Mouse (Mus musculus): Measurements from ENCODE around the gene Cdc6.
A peak's percentile ranks its signal among the peaks of the same experiment; 100 is the strongest.

The Cdc6 gene

DNA sequence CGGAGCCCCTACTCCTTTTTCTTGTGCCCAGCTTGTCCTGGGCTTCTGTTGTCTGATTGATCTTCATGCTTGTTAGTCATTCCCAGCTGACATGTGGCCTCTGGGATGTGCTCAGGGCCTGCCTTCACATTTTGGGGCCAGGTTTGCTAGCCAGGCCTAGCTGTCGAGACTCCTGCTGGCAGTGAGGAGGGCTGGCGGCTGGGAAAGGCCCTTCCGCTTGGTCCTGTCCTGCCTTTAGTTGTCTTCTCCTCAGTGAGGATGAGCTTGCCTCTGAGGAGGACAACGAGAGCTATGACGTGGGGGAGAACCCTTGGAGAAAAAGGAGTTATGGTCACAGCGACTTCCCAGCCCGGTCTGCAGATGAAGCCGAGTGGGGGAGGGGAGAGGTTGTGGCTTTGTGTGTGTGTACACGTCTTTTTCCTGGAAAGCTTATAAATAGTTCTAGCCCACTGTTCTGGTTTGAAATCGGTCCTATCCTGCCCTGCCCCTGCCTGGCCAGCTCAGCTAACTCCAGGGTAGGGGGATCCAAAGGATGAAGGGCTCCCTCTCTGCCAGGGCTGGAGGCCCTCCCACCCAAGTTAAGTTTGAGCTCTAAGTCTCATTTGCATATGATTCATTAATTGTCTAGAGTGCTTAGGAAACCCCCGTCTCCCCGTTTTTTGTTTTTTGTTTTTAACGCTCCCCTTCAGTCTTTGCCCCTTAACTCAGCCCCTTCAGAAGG, 36.3 kb downstream of the Cdc6 start:
- no peak for DNase-seq (ENCODE audit: low read depth, low spot score)

DNA sequence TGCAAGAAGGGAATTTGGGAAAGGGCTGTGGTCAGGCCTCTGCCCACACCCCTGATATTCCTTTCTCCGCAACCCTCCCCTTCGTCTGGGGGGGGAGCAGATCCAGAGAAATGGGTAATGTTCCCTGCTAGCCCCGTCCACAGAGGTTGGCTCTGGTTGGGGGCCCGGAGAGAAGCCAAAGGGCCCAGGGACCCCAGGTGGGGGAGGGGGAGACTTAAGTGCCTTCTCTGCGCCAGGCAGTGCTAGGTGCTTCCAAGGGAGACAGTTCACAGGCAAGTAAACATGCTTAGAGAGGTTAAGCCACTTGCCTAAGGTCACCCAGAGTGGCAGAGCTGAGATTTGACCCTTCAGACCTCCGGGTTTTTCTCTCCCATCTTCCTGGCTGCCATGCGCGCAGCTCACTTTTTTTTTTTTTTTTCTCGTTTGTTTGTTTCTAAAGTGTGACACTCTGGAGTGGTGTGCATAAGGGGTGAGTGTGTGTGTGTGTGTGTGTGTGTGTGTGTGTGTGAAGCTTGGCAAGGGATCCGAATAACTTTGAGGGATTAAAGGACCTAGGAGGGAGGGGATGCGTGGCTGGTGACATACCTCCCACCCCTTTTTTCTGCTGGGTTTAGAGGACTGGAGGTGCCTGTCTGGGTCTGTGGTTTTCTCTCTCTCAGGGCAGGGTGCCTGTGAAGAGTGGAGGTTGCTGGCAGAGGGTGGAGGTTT, 37.5 kb downstream of the Cdc6 start:
- no peak for DNase-seq (ENCODE audit: low read depth, low spot score)

- DNase-seq (ENCODE audit: low read depth, low spot score) = no peak
Observed at GRCm38 (mm10) chr11:98945605-98945977, 38.0 kb downstream of the Cdc6 start.

DNA sequence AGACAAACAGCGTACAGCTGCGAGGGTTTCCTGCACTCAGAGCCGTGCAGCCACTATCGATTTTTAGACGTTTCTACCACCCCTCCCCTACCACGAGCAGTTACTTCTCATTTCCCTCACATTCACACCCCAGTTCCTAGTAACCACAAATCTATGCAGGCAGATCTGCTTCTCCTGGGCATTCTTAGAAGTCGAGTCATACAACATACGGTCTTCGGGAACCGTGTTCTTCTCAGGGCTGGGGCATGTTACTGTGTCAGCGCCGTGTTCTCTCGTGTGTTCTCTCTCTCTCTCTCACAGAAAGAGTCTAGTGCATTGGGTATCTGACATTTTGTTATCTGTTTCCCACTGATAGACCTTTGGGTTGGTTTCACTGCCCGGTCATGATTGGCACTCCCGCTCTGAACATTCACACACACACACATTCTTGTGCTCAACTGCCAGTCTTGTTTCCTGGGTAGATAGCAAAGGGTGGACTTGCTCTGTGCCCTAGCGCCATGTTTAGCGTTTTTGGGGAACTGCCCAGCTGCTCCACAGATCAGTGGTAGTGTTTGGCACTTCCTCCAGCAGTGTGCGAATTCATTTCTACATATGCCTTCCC, 40.5 kb downstream of the Cdc6 start:
- DNase-seq (ENCODE audit: low read depth, low spot score) = no peak

DNA sequence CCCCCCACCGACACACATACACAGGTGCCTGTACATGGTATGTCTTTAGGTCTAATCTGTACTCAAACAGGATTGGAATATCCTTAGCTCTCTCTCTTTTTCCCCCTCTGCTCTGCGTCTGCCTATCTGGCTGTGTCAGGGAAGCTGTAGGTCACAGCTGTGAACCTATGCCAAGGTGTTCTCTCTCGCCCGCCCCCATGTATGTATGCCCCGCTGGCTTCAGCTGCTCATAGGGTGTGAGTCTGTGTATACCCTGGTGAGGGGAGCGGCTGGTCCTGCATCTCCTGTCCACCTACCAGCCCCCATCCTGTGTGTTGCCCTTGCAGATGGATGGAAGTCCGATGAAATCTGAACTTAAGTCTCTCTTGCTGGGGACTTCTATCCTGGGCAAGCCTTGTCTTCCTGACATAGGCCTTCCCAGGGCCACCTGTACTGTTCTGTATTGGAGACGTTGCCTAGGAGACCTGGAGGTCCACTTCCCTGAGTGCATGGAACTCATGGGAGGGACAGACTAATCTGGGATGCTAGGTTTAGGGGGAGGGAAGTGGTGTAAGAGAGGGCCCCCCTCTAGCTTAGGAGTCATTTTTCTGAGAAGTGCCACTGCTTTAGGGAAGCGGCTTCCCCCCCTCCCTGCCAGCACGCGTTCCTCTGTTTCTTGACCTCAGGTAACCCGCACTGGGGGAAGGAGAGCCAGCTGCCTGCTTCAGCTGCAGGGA, 41.8 kb downstream of the Cdc6 start:
- DNase-seq (ENCODE audit: low read depth, low spot score) = no peak

DNA sequence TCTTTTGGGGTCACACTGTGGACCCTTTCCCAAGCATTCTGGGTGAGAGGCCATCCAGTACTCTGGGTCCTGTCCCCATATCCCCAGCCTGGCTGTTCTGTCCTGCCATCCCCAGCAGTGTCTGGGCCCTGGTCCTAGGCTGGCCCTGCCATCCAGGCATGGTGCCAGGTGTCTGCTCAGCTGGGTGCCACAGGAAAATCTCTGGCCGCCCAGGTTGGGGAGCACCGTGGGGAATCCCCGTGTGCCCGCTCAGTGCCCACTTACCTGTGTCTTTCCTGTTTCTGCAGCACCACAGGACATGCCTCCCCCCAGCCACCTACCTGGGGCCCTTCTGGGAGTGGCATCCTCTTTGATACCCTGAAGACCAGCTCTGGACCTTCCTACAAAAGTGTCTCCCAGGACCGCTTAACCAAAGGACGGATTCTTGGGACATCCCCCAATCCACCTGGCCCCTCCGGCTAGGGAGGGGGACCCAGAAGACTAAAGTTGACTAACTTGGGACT, 42.4 kb downstream of the Cdc6 start:
- DNase-seq (ENCODE audit: low read depth, low spot score) = no peak

- DNase-seq (ENCODE audit: low read depth, low spot score) = no peak
Observed at GRCm38 (mm10) chr11:98950484-98950883, 42.9 kb downstream of the Cdc6 start.

DNA sequence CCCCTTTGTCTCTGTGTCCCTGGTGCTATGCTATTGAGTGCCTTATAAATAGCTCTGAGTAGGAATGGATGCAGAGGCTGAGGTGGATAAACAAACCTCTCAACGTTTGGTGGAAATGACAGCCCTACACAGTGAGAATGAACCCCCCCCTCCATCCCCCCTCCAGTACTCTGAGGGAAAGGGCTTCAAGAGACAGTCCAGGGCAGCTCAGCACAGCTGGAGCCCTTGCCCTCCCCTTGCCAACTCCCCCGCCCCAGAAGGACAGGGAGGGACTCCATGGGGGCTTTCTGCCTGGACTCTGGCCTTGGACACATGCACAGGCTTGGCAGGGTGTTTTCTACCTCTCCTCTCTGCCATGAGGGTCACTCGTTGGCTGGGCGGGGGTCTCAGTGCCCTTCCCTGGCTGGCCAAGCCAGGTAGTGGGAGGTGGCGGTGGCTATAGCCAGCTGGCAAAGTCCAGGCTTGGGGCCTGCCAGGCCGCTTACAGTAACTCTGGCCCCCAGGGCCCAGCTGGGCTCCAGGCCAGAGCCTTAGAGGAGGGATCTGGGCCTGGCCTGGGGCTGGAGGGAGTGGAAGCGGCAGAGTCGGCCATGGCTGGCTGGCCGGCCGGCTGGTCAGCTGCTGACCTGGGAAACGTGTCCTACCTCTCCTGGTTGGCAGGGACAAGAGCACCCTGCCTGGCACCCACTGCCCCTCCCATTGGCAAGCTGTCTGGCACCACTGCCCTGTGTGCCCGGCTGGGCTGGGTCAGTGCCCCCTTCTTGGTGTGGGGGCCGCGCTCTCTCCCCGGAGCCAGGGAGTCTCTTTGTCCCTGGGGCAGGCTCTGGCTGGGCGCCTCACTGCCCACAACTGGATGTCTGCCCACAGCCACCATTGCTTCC, 43.7 kb downstream of the Cdc6 start:
- no peak for DNase-seq (ENCODE audit: low read depth, low spot score)

DNA sequence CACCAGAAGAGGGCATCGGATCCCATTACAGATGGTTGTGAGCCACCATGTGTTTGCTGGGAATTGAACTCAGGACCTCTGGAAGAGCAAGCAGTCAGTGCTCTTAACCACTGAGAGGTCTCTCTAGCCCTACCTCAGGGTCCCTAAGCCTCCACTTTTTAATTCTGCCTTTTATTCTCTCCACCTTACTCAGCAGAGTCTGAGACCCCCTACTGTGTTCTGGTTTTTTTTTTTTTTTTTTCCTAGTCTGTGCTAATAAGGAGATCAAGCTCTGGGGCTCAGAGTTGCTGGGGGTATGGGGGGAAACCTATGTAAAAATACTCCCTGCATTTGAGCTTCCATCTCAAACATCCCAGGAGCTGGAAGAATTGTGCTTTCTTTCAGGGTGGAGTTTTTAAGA, 44.5 kb downstream of the Cdc6 start:
- no peak for DNase-seq (ENCODE audit: low read depth, low spot score)

GRCm38 (mm10) chr11:98952736-98953135, 45.1 kb downstream of the Cdc6 start:
- DNase-seq (ENCODE audit: low read depth, low spot score) = no peak

DNA sequence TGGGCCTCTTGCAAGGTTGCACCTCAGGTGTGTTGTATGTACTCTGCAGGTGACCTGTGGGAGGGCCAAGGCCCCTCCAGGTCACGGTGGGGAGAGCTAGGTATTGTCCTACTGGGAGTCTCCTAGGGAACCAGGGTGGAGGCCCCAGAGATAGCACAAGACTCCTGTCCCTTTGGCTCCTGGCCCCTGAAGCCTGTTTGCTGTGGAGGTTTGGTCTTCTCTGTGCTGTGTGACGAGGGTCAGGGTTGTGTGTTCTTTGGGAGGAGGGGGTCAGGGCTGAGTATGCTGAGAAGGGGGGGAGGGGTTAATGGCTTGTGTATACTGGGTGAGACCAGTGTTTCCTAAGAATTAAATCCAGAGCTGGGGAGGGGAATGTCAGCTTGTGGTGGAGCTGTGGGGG, 45.8 kb downstream of the Cdc6 start:
- DNase-seq (ENCODE audit: low read depth, low spot score) = no peak

DNA sequence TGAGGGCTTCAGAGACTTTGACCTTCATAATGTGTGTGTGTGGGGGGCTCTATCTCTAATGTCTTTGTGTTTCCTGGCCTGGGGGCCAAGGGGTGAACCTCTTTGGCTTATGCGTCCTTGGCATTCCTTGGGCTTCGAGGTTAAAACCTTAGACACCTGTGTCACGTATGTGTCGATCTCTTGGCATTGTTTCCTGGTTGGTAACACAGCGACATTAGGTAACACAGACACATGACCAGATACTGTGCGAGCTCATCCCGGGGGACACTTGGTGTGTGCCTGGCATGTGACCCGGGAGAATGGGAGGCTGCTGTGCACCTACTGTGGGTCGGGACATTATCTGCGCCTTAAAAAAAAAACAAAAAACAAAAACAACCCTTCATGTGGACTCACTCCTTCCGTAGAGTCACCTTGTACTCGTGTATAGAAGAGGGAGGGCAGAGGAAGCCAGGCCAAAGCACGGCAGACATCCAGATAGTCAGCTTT, 46.3 kb downstream of the Cdc6 start:
- DNase-seq (ENCODE audit: low read depth, low spot score) = no peak

DNA sequence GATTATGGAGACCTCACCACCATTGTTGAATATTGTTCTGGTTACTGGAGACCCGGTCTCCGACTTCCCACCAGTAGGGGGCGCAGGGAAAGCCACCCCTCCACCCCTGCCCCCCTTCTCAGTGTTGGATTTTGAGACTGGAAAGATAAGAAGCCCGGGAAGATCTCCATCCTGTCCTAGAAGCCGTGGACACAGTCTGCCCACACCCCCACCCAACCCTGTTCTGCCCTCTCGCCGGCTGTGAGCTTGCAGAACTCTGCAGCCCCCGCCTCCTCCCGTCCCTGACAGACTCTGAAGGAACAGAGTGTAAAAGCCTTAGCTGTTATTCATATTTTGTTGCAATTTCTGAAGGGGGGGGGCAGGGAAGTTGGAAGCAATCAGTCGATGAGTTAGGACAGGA, 46.8 kb downstream of the Cdc6 start:
- DNase-seq (ENCODE audit: low read depth, low spot score) = peak; percentile 65

DNA sequence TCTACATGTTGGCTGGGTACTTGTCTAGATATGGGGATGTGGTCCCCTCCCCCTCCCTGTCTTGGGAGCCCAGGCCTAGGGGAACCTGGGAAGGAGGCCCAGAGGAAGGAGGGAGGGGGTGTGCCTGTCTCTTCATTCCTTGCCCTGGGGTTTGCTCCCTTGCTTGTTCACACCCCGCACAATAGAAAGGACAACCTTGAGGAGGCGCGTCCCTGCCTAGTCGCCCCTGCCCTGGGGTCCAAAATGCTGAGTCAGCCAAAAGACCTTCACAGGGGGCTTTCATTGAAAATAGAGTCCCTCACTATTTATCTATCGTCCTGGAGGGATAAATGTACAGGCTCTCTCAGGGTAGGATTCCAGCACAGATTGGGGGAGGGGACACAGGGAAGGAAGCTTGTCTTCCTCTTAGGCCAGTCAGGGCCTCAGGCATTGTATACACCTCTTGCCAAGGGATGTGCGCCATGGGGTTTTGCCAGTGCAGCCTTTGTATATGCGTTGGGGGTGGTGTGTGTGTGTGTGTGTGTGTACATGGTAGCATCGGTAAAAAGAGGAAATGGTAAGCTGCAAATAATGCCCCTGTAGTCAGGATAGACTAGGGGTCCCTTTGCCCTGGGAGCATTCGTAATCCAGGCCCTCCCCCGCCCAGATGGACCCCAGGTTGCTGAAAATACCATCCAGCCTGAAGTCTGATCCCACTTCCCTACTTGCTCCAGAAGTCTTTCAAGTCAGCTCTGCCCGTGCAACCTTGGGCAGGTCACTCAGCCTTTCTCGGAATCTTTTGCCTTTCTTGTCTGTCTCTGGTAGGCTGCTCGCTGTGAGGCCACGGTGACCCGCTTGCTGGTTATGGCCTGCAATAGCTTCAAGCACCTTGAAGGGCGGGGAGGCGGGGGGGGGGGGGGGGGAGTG, 47.5 kb downstream of the Cdc6 start:
- no peak for DNase-seq (ENCODE audit: low read depth, low spot score)

GRCm38 (mm10) chr11:98955707-98956235, 48.2 kb downstream of the Cdc6 start:
- DNase-seq (ENCODE audit: low read depth, low spot score) = no peak

DNA sequence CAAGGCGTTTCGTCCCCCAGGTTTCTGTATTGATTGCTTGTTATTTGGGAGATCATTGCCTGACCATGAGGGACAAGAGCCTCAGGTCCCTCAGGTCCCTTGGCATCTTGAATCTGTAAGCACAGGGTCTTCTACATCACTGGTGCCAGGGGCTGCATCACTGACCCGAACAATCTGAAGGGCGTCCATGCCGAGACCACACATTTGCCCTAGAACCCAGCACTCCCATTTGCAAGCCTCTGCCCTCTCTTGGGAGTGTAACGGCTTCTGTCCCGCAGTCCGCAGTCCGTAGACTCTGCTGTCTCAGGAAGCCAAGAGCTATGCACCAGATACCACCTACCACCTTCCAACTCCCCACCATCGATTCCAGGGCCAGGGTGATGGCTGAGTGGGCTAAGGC, 48.7 kb downstream of the Cdc6 start:
- no peak for DNase-seq (ENCODE audit: low read depth, low spot score)

- DNase-seq (ENCODE audit: low read depth, low spot score) = no peak
Observed at GRCm38 (mm10) chr11:98959437-98960312, 52.1 kb downstream of the Cdc6 start.

DNA sequence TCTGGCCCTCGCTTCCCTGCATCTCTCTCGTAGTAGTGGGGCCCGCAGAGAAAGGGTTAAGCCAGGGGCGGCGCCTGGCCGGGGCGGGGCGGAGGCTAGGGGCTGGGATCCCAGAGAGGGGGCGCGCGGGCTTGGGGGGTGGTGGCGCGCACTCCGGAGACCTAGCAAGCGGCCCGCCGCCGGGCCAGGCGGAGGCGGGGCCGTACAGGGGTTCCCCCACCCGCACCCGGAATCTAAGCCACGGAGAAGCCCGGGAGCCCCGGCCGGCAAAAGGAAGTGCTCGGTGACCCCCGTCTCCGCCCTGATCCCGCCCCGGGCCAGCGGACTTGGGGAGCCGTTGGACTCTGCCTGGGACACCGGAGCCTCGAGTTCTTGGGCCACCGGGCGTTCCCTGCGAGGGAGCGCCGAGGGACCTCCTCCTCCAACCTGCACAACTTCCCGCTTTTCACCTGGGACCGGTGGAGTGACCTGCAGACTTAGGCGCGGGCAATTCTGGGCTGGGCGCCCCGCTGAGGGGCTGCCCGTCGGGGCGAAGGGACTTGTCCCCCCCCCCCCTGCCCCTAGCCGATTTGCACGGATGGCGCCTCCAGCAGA, 52.8 kb downstream of the Cdc6 start:
- DNase-seq (ENCODE audit: low read depth, low spot score) = no peak
